Mouse (Mus musculus) ovary, postnatal 14 days (tissue): ENCODE measurements around the gene M6pr.
"Not testable (repeated sequence)": the region's sequence is repeated elsewhere in the genome, so short reads cannot be mapped to it uniquely, and the experiment has no call there.

Source experiments
- DNase-seq: peaks from one replicate; pipeline ENCODE4 v3.0.0; 2022; ENCODE audit warnings: low spot score

M6pr gene

GRCm38 (mm10) chr6:122342125-122342524 is 33.6 kb downstream of the M6pr start:
- DNase-seq, result no peak

- no peak for DNase-seq
Measured at GRCm38 (mm10) chr6:122343719-122344118, 35.2 kb downstream of the M6pr start.

GRCm38 (mm10) chr6:122344386-122345116 is 36.0 kb downstream of the M6pr start:
- DNase-seq, result no peak

GRCm38 (mm10) chr6:122345731-122346130 is 37.2 kb downstream of the M6pr start:
- DNase-seq, result no peak

GRCm38 (mm10) chr6:122346399-122346798 is 37.9 kb downstream of the M6pr start:
- no peak for DNase-seq

GRCm38 (mm10) chr6:122347326-122347725 is 38.8 kb downstream of the M6pr start:
- not testable (repeated sequence) for DNase-seq

- DNase-seq, result no peak
Measured at GRCm38 (mm10) chr6:122355909-122356308, 47.4 kb downstream of the M6pr start.

GRCm38 (mm10) chr6:122357089-122357488 is 48.6 kb downstream of the M6pr start:
- DNase-seq, result no peak

- no peak for DNase-seq
Measured at GRCm38 (mm10) chr6:122365706-122366105, 57.2 kb downstream of the M6pr start.

GRCm38 (mm10) chr6:122366287-122366686 is 57.8 kb downstream of the M6pr start:
- no peak for DNase-seq

GRCm38 (mm10) chr6:122366976-122367375 is 58.5 kb downstream of the M6pr start:
- no peak for DNase-seq
